Mouse (Mus musculus) 3134 (cell line): ENCODE results near the gene Magee1.
A peak's percentile ranks its signal among the peaks of the same experiment; 100 is the strongest.
"Not testable (repeated sequence)": the region's sequence is repeated elsewhere in the genome, so short reads cannot be mapped to it uniquely, and the experiment has no call there.

ENCODE experiments used
- DNase-seq: peaks from one replicate; pipeline ENCODE4 v3.0.0-alpha.2; 2011; ENCODE audit warnings: low spot score; ENCODE audit not compliant: insufficient read length; ENCODE audit errors: extremely low read depth

The Magee1 gene

DNA sequence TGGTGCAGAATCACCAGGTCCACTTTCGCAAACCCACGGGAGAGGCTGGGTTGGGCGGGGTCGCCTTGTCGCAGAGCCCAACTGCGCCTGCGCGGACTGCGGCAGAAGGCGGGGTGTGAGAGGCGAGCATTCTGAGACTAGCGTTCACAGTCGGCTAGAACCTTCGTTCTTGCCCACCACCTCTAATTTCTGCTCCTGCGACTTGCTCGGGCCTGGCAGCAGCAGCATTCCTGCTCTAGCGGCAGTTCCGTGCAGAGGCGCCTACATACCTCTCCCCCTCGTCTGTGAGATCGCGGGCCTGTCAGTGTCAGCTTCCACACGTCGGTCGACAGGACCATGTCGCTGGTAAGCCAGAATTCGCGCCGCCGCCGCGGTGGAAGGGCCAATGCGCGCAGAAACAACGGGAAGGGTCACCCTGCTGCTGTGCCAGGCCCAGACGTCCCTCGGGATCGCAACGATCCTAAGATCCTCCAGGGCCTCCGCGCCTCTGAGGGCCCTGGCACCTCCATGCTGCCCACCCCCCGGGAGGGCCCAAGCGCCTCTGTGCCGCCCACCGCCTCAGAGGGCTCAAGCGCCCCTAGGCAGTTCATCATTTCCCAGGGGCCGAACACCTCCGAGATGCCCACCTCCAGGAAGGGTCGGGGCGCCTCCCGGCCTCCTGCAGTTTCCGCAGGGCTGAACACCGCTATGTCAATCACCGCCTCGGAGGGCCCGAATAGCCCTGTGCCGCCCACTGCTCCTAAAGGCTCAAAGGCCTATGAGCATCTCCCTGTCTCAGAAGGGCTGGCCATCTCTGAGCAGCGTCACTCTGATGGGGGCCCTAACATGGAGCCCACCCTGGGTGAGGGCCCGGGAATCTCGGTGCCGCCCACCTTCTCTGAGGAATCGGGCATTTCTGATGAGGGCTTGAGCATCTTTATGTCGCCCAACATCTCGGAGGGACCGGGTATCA is at the start of gene Magee1:
Gene Magee1, plus strand, starts transcription at position 104 of the 952 bp plus-strand sequence.
- DNase-seq, result peak; percentile 79

DNA sequence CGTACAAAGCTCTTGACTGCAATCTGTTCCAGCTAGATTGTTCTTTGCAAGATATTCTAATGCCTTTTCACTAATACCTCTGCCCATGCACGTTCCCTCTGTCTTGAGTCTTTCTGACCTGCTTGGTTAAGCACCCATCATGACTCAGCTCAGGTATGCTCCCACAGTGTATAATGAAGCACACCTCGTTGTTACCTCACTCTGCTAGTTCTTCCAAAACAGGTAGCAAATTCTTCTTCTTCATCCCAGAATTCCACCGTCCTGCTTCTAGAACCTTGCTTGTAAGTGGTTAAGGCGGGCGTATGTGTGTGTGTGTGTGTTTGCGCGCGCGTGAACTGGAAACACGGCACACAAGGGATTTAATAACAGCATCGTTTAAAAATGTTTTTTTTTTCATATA is 41.0 kb upstream of the Magee1 start:
- no peak for DNase-seq

DNA sequence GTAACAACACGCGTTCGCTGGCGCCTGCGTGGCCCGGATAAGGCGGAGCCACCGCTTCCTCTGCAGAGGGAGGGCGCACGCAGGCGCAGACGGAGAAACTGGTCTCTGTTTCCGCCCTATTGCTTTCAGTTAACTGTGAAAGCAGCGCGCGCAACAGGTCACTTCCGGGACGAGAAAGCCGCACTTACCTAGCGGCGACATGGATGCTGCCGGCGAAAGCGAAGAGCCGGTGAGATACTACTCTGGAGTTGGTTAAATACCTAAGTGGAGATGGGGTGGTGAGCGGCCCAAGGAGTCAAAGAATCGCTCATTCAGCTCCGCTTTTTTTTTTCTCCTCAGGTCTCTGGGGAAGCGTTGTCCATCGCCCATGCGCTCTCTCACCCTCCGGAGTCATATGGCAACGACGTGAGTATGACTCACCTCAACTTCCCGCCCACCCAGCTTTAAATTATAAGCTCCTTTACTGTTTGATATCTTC is 40.5 kb upstream of the Magee1 start, which contains the start of gene Pbdc1:
Gene Pbdc1, plus strand, starts transcription at position 142 of the 478 bp plus-strand sequence.
- peak; percentile 82 for DNase-seq

DNA sequence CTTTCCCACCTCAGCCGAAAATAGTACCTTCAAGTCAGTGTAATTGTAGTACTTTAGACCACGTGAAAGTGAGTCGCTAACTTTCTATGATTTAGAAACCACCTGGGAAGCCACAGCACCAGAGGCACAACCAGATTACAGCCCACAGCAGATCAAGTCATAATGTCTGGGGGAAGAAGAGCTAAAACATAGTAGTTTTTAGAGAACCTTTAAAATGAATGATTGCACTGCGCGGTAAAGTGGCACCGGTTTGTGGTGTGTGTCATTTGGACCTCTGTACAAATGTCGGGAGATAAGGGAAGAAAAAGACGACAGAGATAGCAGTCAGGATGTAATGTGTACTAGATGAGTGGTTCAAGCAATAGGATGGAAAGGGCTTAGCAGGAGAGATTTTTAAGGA is 40.1 kb upstream of the Magee1 start:
- DNase-seq, result no peak

DNA sequence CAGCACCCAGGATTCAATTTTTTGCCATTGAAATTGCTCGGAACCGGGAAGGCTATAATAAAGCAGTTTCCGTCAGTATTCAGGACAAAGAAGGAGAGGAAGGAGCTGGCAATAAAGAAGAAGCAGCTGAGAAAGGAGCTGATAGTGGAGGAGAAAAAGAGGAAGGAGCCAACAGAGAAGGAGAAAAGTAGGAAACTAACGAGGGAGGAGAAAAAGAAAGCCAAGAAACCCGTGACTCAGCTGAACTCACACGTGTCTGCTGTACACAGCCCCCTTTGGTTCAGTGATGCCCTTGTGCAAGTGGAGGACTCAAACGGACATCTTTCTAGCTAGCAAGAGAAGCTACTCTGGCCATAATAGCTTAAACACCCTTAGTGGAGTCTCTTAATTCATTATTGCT is 37.2 kb upstream of the Magee1 start:
- DNase-seq, result not testable (repeated sequence)

DNA sequence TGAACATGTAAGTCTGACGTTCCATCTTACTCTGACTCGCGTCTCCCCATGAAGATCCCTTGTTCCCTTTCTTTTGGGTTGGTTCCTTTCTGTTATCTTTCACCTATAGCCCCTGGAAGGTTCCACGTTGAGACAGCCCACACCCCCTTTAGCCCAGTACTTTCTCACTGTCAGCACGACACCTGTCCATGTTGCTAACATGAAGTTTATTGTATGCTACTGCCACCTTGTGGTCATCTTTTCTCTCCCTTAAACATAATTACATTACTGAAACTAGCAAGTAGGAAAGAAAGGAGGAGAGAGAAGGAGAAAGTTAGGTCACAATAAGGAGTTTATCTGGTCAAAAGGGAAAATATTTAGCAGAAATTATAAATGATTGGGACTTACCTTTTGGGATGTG is 16.0 kb upstream of the Magee1 start:
- no peak for DNase-seq

DNA sequence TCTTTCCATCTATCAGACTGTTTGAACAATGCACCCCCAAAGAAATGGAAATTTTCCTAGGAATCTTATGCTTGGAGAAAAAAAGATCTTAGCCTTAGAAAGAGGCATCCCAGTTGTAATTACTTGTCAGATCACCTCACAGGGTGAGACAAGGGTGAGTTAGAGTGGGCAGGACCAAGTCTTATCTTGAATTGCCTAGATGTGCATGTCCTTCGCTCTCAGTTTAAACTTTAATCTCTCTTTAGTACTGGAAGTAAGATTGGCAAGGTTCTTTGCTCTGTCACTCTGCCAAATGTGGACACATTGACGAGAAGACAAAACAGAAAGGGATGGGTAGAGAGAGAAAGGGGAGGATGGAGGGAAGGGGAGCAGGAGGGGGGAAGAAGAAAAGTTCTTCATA is 5.2 kb upstream of the Magee1 start:
- DNase-seq, result no peak

DNA sequence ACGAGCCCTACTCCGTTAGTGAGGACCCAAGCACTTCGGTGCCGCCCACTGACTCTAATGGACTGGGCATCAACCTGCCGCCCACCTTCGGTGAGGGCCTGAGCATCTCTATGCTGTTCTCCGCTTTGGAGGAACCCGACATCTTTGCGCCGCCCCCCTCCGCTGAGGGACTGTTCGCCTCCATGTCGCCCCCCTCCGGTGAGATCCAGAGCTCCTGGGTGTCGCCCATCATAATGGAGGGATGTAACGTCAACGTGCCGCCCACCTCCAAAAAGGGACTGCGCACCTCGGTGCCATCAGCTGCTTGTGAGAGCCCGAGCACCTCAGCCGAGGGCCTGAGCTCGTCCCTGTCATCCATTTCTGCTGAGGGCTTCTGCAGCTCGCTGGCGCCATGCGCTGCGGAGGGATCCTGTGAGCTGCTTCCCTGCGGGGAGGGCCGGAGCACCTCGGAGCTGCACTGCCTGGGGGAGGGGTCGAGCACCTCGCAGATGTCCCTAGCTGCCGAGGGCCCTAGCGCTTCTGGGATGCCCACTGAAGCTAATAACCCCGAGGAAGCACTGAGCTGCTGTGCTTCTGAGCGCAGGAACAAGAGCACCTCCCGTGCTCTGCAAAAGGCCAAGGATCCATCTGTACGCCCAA is 1.2 kb downstream of the Magee1 start:
- no peak for DNase-seq

DNA sequence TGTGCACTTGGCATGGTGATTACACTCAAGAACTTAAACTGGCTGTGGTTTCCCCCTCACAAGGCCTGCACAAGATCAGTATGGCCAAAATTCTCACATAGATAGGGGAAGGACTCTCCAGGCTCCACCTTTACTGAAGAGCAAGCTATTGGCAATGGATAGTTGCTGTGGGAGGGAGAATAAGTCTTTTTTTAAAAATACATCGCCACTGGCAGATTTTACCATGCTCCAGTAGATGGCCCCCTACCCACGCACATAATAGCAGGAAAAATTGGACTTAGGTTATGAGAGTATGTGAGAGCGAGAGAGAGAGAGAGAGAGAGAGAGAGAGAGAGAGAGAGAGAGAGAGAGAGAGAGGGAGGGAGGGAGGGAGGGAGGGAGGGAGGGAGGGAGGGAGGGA is 4.7 kb downstream of the Magee1 start:
- no peak for DNase-seq

DNA sequence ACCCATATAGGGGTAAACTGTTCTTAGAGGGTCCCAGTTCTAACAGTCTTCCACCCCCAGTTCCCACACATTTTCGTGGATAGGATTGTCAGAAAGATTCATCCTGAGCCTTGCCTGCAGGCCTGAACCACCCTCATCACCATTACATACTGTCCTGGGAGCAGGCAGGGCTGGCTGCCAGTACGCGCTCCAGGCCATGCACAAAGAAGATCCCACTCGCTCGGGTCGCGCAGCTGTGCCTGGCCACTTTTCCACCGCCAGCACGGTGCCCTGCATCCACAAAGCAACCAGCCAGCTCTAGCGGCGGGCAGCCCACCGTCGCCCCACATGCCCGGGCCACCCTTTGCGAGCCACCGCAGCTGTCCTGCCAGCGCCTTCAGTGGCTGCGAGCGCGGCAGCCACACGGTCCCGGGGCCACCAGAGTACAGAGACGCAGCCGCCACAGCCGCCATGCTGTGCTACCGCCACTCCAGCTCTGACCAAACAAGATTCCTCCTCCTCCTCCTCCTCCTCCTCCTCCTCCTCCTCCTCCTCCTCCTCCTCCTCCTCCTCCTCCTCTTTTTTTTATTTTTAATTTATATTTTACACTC is 31.8 kb downstream of the Magee1 start:
- DNase-seq, result no peak

DNA sequence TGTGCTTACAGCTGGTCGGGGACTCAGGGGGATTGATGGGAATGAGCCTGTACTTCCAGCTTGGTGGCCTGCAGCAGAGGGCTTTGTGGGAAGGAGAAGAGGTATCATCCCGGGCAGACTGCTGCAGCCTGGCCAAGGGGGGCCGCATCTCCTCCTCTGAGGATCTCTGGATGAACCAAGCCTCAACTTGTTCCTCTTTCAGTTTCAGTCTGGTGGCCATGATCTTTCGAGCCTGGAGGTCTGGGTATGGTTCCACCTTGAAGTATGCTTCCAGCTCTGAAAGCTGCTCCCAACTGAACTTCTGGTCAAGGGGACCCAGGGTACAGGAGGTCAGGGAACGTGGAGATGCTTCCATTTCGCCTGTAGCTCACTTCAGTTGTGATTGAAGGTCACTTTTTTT is 44.8 kb downstream of the Magee1 start:
- not testable (repeated sequence) for DNase-seq

DNA sequence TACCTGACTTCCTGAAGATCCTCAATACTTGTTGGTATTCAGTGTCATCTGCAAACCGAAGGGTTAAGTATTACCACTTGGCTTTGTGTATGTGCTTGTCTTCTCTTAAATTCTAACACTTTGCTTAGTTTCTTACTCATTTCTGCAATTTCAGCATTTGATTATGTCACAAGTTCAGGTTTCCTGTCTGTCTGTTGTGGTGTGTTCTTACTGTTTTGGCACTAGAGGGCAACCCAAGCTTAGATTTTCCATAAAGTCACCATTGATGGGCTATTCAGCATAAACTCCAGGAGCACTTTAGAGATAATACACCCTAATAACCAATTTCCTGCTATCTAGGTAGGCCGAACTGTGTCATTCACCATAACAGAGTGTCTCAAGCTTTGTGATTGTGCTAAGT is 47.0 kb downstream of the Magee1 start:
- DNase-seq, result no peak
